Mouse (Mus musculus): ENCODE measurements around the gene Cycs.

- TF ChIP-seq CTCF (IDR thresholded peaks at IDR 0.05; ENCODE audit: insufficient read depth, low read depth, low read length) (no peak), POLR2A (IDR thresholded peaks at IDR 0.05; ENCODE audit: insufficient read depth, low read depth, low read length) (no peak)
Observed at GRCm38 (mm10) chr6:50585733-50586132, 19.4 kb upstream of the Cycs start.
